Mouse (Mus musculus) lung, embryonic 14.5 days (tissue): ENCODE measurements around the gene Tcerg1l. TPM values are rescaled to one million over a fixed set of nuclear protein-coding genes. Genes with fewer than 3 reads are reported as not detected.

Source experiments
- ATAC-seq: fragments of 200-750 bp; cut with Nextera tagmentation; 2 replicates; pipeline ENCODE4 v1.8.0; 2017; ENCODE audit warnings: mild to moderate bottlenecking, moderate TSS enrichment, moderate library complexity; ENCODE audit not compliant: insufficient read depth
- DNase-seq: peaks from one replicate; pipeline ENCODE4 v3.0.0-alpha.2; 2015
- H3K27ac ChIP-seq: fragments of 300-500 bp; sonication (generic); 2 replicates; pipeline ENCODE4 v1.5.1; 2014; ENCODE audit warnings: low read depth, mild to moderate bottlenecking, moderate library complexity
- H3K27me3 ChIP-seq: fragments of 300-500 bp; sonication (generic); 2 replicates; pipeline ENCODE4 v1.6.1; 2014; ENCODE audit warnings: low read length, control low read depth; ENCODE audit not compliant: insufficient read depth
- H3K36me3 ChIP-seq: fragments of 300-500 bp; sonication (generic); 2 replicates; pipeline ENCODE4 v1.6.1; 2014; ENCODE audit warnings: control low read depth; ENCODE audit not compliant: insufficient read depth
- H3K4me1 ChIP-seq: fragments of 300-500 bp; sonication (generic); 2 replicates; pipeline ENCODE4 v1.6.1; 2014; ENCODE audit warnings: antibody characterized with exemption, control low read depth; ENCODE audit not compliant: insufficient read depth
- H3K4me2 ChIP-seq: fragments of 300-500 bp; sonication (generic); 2 replicates; pipeline ENCODE4 v1.6.1; 2014; ENCODE audit warnings: mild to moderate bottlenecking
- H3K4me3 ChIP-seq: fragments of 300-500 bp; sonication (generic); 2 replicates; pipeline ENCODE4 v1.5.1; 2014; ENCODE audit warnings: low read depth, low read length
- H3K9ac ChIP-seq: fragments of 300-500 bp; sonication (generic); 2 replicates; pipeline ENCODE4 v1.6.1; 2014
- H3K9me3 ChIP-seq: fragments of 300-500 bp; sonication (generic); 2 replicates; pipeline ENCODE4 v1.6.1; 2016; ENCODE audit warnings: low read depth, low read length, control low read depth
- CTCF ChIP-seq: IDR thresholded peaks from 2 replicates; pipeline ENCODE4 v1.5.1; 2016; ENCODE audit warnings: antibody characterized with exemption, low read depth
- WGBS: fragments of 180-500 bp; shearing (Covaris S2); extraction: QIAGEN DNeasy Blood & Tissue Kit; methylation state at CpG from one replicate; pipeline ENCODE4 v1.1.7; 2014; 5-methylcytosine and 5-hydroxymethylcytosine counted together
- polyA plus RNA-seq: library from polyadenylated mRNA; unstranded; fragments of >200 nt; fragmentation: Nextera tagmentation; extraction: Ambion mirVana; gene quantifications from 2 replicates; pipeline ENCODE4 v1.2.1, GENCODE M21; 2014

Gene Tcerg1l
- 0.57 and 0.88 TPM in 2 replicates for polyA plus RNA-seq

DNA sequence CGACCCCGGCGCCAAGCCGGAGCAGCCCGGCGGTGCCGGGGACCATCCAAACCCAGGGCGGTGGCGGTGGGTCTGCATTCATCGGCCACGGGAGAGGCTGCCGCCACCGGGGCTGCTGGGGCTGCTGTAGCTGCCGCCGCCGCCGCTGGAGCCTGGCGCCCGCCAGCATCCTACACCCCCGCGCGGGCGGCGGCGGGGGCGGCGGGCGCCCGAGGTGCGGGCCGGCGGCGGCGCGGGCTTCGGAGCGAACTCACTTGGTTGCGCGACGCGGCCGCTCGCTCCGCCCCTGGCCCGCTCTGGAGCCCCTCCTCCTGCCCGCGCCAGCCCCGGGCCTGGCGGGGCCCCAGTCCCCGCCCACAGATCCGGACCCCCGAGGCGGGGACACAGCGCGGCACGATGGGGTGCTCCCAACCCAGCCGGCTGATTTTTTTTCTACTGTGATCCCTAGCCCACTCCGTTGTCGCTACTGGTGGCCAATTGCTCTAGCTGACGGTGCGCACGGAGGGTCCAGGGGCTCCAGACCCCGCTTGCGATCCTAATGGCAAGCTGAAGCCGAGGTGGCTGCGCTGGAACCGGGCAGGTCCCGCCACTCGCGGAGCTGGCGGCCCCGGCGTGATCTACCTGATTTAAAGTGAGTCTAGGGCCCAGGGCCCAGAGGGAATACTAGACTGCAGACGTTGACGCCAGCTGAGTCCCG lies at the start of gene Tcerg1l:
Gene Tcerg1l (minus strand): TSS at position 246 of the 697 bp plus-strand sequence.
- DNase-seq = peak; percentile 50
- Histone ChIP-seq H3K36me3 (no peaks in the 10 kb centered on the region), H3K4me3 (peak within 1 kb of the TSS; percentile 47), H3K4me2 (peak within 1 kb of the TSS; percentile 92), H3K4me1 (peaks cover 4% of the 10 kb centered on the region; the same call in 1 of the 2 replicates), H3K27me3 (peaks cover 40% of the 10 kb centered on the region), H3K27ac (no peak within 1 kb of the TSS), H3K9me3 (no peaks in the 10 kb centered on the region), H3K9ac (no peak within 1 kb of the TSS)
- peak; percentile 76 for ATAC-seq
- WGBS = under 1% methylated on average over 74 of the region's 76 CpGs
- TF ChIP-seq CTCF = no peak

GRCm38 (mm10) chr7:138442096-138442495 lies 44.6 kb upstream of the Tcerg1l start:
- H3K4me3 ChIP-seq = no peak overlapping the region
- no peaks in the 10 kb centered on the region for H3K9me3 ChIP-seq
- H3K27ac ChIP-seq = no peak overlapping the region
- H3K36me3 ChIP-seq = no peaks in the 10 kb centered on the region
- no peak overlapping the region for H3K4me2 ChIP-seq
- no peak overlapping the region for H3K9ac ChIP-seq
- DNase-seq (no peak), ATAC-seq (no peak)
- WGBS = 65% methylated on average over 4 of the region's 4 CpGs
- H3K4me1 ChIP-seq = no peaks in the 10 kb centered on the region
- H3K27me3 ChIP-seq = no peaks in the 10 kb centered on the region
- no peak for TF ChIP-seq CTCF

GRCm38 (mm10) chr7:138432541-138432940 lies 35.0 kb upstream of the Tcerg1l start:
- H3K27ac ChIP-seq = no peak overlapping the region
- no peak overlapping the region for H3K9ac ChIP-seq
- H3K27me3 ChIP-seq = no peaks in the 10 kb centered on the region; the same call in 1 of the 2 replicates
- 51% methylated on average over 4 of the region's 4 CpGs for WGBS
- H3K4me2 ChIP-seq = no peak overlapping the region
- H3K36me3 ChIP-seq = no peaks in the 10 kb centered on the region
- H3K4me3 ChIP-seq = no peak overlapping the region
- no peaks in the 10 kb centered on the region for H3K4me1 ChIP-seq
- TF ChIP-seq CTCF = no peak
- DNase-seq (no peak), ATAC-seq (no peak)
- no peaks in the 10 kb centered on the region for H3K9me3 ChIP-seq

GRCm38 (mm10) chr7:138431456-138431855 lies 33.9 kb upstream of the Tcerg1l start:
- no peaks in the 10 kb centered on the region for H3K9me3 ChIP-seq

DNA sequence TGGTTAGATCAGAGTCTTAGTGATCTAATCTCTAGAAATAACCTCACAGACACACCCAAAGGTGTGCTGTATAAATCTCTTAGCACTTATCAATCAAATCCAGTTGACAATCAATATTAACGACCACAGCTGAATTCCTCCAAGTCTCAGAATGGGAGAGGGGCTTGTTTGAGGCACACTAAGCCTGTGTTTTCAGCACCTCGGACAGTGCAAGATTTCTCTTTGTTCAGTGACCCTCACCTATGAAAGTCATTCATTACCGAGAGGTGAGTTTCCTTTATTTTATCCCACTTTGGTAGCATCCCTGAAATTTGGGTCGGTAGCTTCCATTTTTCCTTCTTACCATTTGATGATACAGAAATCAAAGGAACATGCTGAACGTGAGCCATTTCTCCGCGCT lies 32.4 kb upstream of the Tcerg1l start:
- Histone ChIP-seq H3K9ac (no peak overlapping the region), H3K36me3 (no peaks in the 10 kb centered on the region), H3K27me3 (no peaks in the 10 kb centered on the region; the same call in 1 of the 2 replicates), H3K27ac (no peak overlapping the region), H3K4me3 (no peak overlapping the region), H3K4me2 (no peak overlapping the region), H3K4me1 (no peaks in the 10 kb centered on the region), H3K9me3 (no peaks in the 10 kb centered on the region)
- TF ChIP-seq CTCF = no peak
- 56% methylated on average over 7 of the region's 7 CpGs for WGBS
- no peak for ATAC-seq
- peak; percentile 67 for DNase-seq

More at GRCm38 (mm10) chr7:138431456-138431855, 33.9 kb upstream of the Tcerg1l start:
- Histone ChIP-seq H3K4me3 (no peak overlapping the region), H3K36me3 (no peaks in the 10 kb centered on the region), H3K4me1 (no peaks in the 10 kb centered on the region), H3K9ac (no peak overlapping the region), H3K27me3 (no peaks in the 10 kb centered on the region; the same call in 1 of the 2 replicates), H3K4me2 (no peak overlapping the region), H3K27ac (no peak overlapping the region)
- DNase-seq (no peak), ATAC-seq (no peak)
- no peak for TF ChIP-seq CTCF

DNA sequence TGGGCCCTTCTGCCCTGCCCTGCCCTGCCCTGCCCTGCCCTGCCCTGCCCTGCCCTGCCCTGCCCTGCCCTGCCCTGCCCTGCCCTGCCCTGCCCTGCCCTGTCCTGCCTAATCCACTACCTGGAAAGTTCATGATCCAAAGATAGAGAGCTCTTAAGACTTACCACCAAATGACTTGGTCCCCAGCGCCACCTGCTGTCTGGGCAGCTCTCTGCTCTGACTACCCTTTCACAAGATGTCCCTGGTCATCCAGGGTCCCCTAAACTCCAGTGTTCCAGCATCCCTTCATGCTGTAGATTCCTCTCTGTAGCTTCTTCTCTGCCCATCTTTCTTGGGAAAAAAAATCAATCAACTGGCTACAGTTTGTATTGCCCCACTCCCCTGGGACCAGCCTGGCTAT lies 31.3 kb upstream of the Tcerg1l start:
- H3K4me1 ChIP-seq = no peaks in the 10 kb centered on the region
- H3K4me2 ChIP-seq = no peak overlapping the region
- no peaks in the 10 kb centered on the region; the same call in 1 of the 2 replicates for H3K27me3 ChIP-seq
- no peak for ATAC-seq
- H3K4me3 ChIP-seq = no peak overlapping the region
- DNase-seq = peak; percentile 51
- TF ChIP-seq CTCF = peak; percentile 63
- H3K9ac ChIP-seq = no peak overlapping the region
- H3K9me3 ChIP-seq = no peaks in the 10 kb centered on the region
- no peak overlapping the region for H3K27ac ChIP-seq
- WGBS = 40% methylated on average over 1 of the region's 1 CpGs
- no peaks in the 10 kb centered on the region for H3K36me3 ChIP-seq

GRCm38 (mm10) chr7:138427441-138427840 lies 29.9 kb upstream of the Tcerg1l start:
- H3K36me3 ChIP-seq = no peaks in the 10 kb centered on the region
- H3K4me2 ChIP-seq = no peak overlapping the region
- DNase-seq = peak; percentile 25
- H3K4me1 ChIP-seq = no peaks in the 10 kb centered on the region
- H3K9ac ChIP-seq = no peak overlapping the region
- TF ChIP-seq CTCF = no peak
- no peaks in the 10 kb centered on the region for H3K9me3 ChIP-seq
- H3K27me3 ChIP-seq = no peaks in the 10 kb centered on the region; the same call in 1 of the 2 replicates
- no peak overlapping the region for H3K27ac ChIP-seq
- H3K4me3 ChIP-seq = no peak overlapping the region
- WGBS = 19% methylated on average over 3 of the region's 3 CpGs
- peak; percentile 35; the same call in 1 of the 2 replicates for ATAC-seq
